Mouse (Mus musculus) cerebellum, adult 2 months (tissue): ENCODE measurements around the gene Bicra.

Experiments used
- CTCF ChIP-seq: fragments of 200-500 bp; IDR thresholded peaks from 2 replicates; pipeline ENCODE4 v1.5.1; 2011; ENCODE audit warnings: low read depth, mild to moderate bottlenecking, control low read depth, low read length, moderate library complexity, borderline replicate concordance; ENCODE audit not compliant: insufficient read depth
- POLR2A ChIP-seq: fragments of 200-500 bp; IDR thresholded peaks from 2 replicates; pipeline ENCODE4 v1.6.1; 2011; ENCODE audit warnings: low read length, control low read depth, borderline replicate concordance; ENCODE audit not compliant: insufficient read depth

GRCm38 (mm10) chr7:15972247-15972646, 75.5 kb downstream of the Bicra start:
- TF ChIP-seq CTCF = no peak
- TF ChIP-seq POLR2A = no peak
